Mouse (Mus musculus): ENCODE data around the gene Lingo2. TPM values are rescaled to one million over a fixed set of nuclear protein-coding genes. Genes with fewer than 3 reads are reported as not detected.

The Lingo2 gene
- total and polyA plus RNA-seq, 3 experiments: not detected

DNA sequence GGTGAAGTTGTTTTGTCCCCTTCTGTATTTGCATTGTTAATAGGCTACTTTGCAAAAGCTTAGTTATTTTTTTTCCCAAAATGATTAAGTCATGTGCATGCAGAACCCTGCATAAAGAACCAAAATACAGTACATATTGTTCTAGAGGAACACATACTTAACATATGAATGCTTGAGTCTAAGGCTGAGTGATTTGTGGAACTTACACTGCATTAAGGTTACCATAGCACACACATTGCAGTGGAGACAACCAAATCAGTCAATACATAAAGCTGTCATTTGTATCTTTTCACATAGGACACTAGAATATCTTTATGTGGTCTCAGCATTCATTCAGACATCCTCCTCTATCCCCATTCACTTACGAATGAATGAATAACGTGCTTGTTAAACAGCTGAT lies 1023.8 kb downstream of the Lingo2 start:
- TF ChIP-seq SMC3 (IDR thresholded peaks at IDR 0.05; ENCODE audit: low read depth, low read length) (no peak), EP300 (IDR thresholded peaks at IDR 0.05; ENCODE audit: low read depth in 1 of 2, low read length in 2 of 2) (no peak), KAT2A (conservative IDR thresholded peaks at IDR 0.05; ENCODE audit: low read depth, low read length) (no peak), TAL1 (IDR thresholded peaks at IDR 0.05; ENCODE audit: low read length) (no peak), ZNF384 (IDR thresholded peaks at IDR 0.05; ENCODE audit: low read depth, low read length) (no peak), POLR2A (IDR thresholded peaks at IDR 0.05; ENCODE audit: control insufficient read depth in 1 of 2, insufficient read depth in 1 of 2, low read depth in 1 of 2, low read length in 2 of 2, poor library complexity in 1 of 2) (no peak), ZMIZ1 (IDR thresholded peaks at IDR 0.05; ENCODE audit: low read depth, low read length) (no peak), CTCF (IDR thresholded peaks at IDR 0.05 in 2 of 3, conservative IDR thresholded peaks at IDR 0.05 in 1 of 3; ENCODE audit: control insufficient read depth in 1 of 3, insufficient read depth in 1 of 3, low read depth in 2 of 3, low read length in 3 of 3, poor library complexity in 1 of 3, severe bottlenecking in 1 of 3) (no peak), GABPA (IDR thresholded peaks at IDR 0.05; ENCODE audit: low read depth, low read length) (no peak), MYB (IDR thresholded peaks at IDR 0.05; ENCODE audit: low read depth, low read length) (no peak), E2F4 (IDR thresholded peaks at IDR 0.05; ENCODE audit: borderline replicate concordance, low read depth, low read length) (no peak), RCOR1 (IDR thresholded peaks at IDR 0.05; ENCODE audit: low read depth, low read length) (no peak), ELF1 (IDR thresholded peaks at IDR 0.05; ENCODE audit: low read depth, low read length) (no peak), USF2 (IDR thresholded peaks at IDR 0.05; ENCODE audit: borderline replicate concordance in 1 of 2, insufficient read depth in 1 of 2, low read depth in 1 of 2, low read length in 2 of 2) (no peak), CHD1 (IDR thresholded peaks at IDR 0.05; ENCODE audit: low read depth, low read length) (no peak), MAFK (IDR thresholded peaks at IDR 0.05; ENCODE audit: borderline replicate concordance, low read depth, low read length) (no peak), MYC (IDR thresholded peaks at IDR 0.05; ENCODE audit: low read depth, low read length) (no peak), HCFC1 (IDR thresholded peaks at IDR 0.05; ENCODE audit: low read depth, low read length) (no peak), NELFE (IDR thresholded peaks at IDR 0.05; ENCODE audit: low read depth, low read length) (no peak)
- no peaks in the 10 kb centered on the region for H3K9me3 ChIP-seq (replicated peaks; ENCODE audit: insufficient read depth, low read length)

GRCm38 (mm10) chr4:35917453-35917852 lies 1034.1 kb downstream of the Lingo2 start:
- H3K27me3 ChIP-seq (ENCODE audit: control insufficient read depth in 1 of 2, insufficient read depth in 2 of 2, low read length in 2 of 2): no peaks in the 10 kb centered on the region
- H3K36me3 ChIP-seq (ENCODE audit: control insufficient read depth in 1 of 2, insufficient read depth in 2 of 2, low read length in 2 of 2): no peaks in the 10 kb centered on the region

More for the DNA sequence above, 1023.8 kb downstream of the Lingo2 start:
- Histone ChIP-seq H3K4me3 (ENCODE audit: control insufficient read depth in 1 of 2, insufficient read depth in 1 of 2, low read depth in 2 of 2, low read length in 2 of 2) (no peak overlapping the region), H3K4me1 (ENCODE audit: control insufficient read depth in 1 of 2, insufficient read depth in 2 of 2, low read length in 2 of 2) (no peaks in the 10 kb centered on the region), H3K9ac (ENCODE audit: control insufficient read depth, low read depth, low read length, poor library complexity, severe bottlenecking) (no peak overlapping the region), H3K79me2 (ENCODE audit: control insufficient read depth, insufficient read depth, low read length, poor library complexity) (no peaks in the 10 kb centered on the region), H3K27ac (ENCODE audit: control insufficient read depth, low read depth, low read length) (no peak overlapping the region), H3K36me3 (ENCODE audit: control insufficient read depth in 1 of 2, insufficient read depth in 2 of 2, low read length in 2 of 2) (no peaks in the 10 kb centered on the region), H3K27me3 (ENCODE audit: control insufficient read depth in 1 of 2, insufficient read depth in 2 of 2, low read length in 2 of 2) (no peaks in the 10 kb centered on the region)
- DNase-seq (ENCODE audit: low read depth, low spot score): no peak

More at GRCm38 (mm10) chr4:35917453-35917852, 1034.1 kb downstream of the Lingo2 start:
- no peak overlapping the region for H3K4me3 ChIP-seq (ENCODE audit: control insufficient read depth in 1 of 2, insufficient read depth in 1 of 2, low read depth in 2 of 2, low read length in 2 of 2)
- no peak for DNase-seq (ENCODE audit: low read depth, low spot score)
- no peaks in the 10 kb centered on the region for H3K9me3 ChIP-seq (replicated peaks; ENCODE audit: insufficient read depth, low read length)
- H3K27ac ChIP-seq (ENCODE audit: control insufficient read depth, low read depth, low read length): no peak overlapping the region
- TF ChIP-seq ELF1 (IDR thresholded peaks at IDR 0.05; ENCODE audit: low read depth, low read length): no peak
- no peak for TF ChIP-seq KAT2A (conservative IDR thresholded peaks at IDR 0.05; ENCODE audit: low read depth, low read length)
- no peak for TF ChIP-seq ZMIZ1 (IDR thresholded peaks at IDR 0.05; ENCODE audit: low read depth, low read length)
- TF ChIP-seq SIN3A (IDR thresholded peaks at IDR 0.05; ENCODE audit: low read length): no peak
- no peak for TF ChIP-seq USF2 (IDR thresholded peaks at IDR 0.05; ENCODE audit: borderline replicate concordance in 1 of 2, insufficient read depth in 1 of 2, low read depth in 1 of 2, low read length in 2 of 2)
- no peak for TF ChIP-seq ETS1 (IDR thresholded peaks at IDR 0.05; ENCODE audit: low read depth, low read length)
- no peak for TF ChIP-seq EP300 (IDR thresholded peaks at IDR 0.05; ENCODE audit: low read depth in 1 of 2, low read length in 2 of 2)
- TF ChIP-seq SMC3 (IDR thresholded peaks at IDR 0.05; ENCODE audit: low read depth, low read length): no peak
- TF ChIP-seq BHLHE40 (IDR thresholded peaks at IDR 0.05; ENCODE audit: borderline replicate concordance, low read depth, low read length): no peak
- TF ChIP-seq ZC3H11A (IDR thresholded peaks at IDR 0.05; ENCODE audit: low read depth, low read length): no peak
- TF ChIP-seq GABPA (IDR thresholded peaks at IDR 0.05; ENCODE audit: low read depth, low read length): no peak
- no peak for TF ChIP-seq MEF2A (IDR thresholded peaks at IDR 0.05; ENCODE audit: extremely low read depth, insufficient replicate concordance, low read depth, low read length, poor library complexity, severe bottlenecking)
- no peak for TF ChIP-seq MAFK (IDR thresholded peaks at IDR 0.05; ENCODE audit: borderline replicate concordance, low read depth, low read length)
- no peak for TF ChIP-seq ZKSCAN1 (IDR thresholded peaks at IDR 0.05; ENCODE audit: low read depth, low read length)
- no peak for TF ChIP-seq MYB (IDR thresholded peaks at IDR 0.05; ENCODE audit: low read depth, low read length)
- TF ChIP-seq TAL1 (IDR thresholded peaks at IDR 0.05; ENCODE audit: low read length): no peak
- no peak for TF ChIP-seq ZNF384 (IDR thresholded peaks at IDR 0.05; ENCODE audit: low read depth, low read length)
- TF ChIP-seq CTCF (IDR thresholded peaks at IDR 0.05 in 2 of 3, conservative IDR thresholded peaks at IDR 0.05 in 1 of 3; ENCODE audit: control insufficient read depth in 1 of 3, insufficient read depth in 1 of 3, low read depth in 2 of 3, low read length in 3 of 3, poor library complexity in 1 of 3, severe bottlenecking in 1 of 3): no peak
- no peak for TF ChIP-seq CHD2 (IDR thresholded peaks at IDR 0.05; ENCODE audit: low read length)
- no peak for TF ChIP-seq MAZ (IDR thresholded peaks at IDR 0.05; ENCODE audit: low read depth, low read length)
- H3K79me2 ChIP-seq (ENCODE audit: control insufficient read depth, insufficient read depth, low read length, poor library complexity): no peaks in the 10 kb centered on the region
- no peaks in the 10 kb centered on the region for H3K4me1 ChIP-seq (ENCODE audit: control insufficient read depth in 1 of 2, insufficient read depth in 2 of 2, low read length in 2 of 2)
- H3K9ac ChIP-seq (ENCODE audit: control insufficient read depth, low read depth, low read length, poor library complexity, severe bottlenecking): no peak overlapping the region

All from MEL (cell line).